Mouse (Mus musculus): ENCODE measurements around the gene Gjb6. TPM values are rescaled to one million over a fixed set of nuclear protein-coding genes. Genes with fewer than 3 reads are reported as not detected.

The Gjb6 gene
- polyA plus RNA-seq (2015; fragmentation: Nextera tagmentation; extraction: Ambion mirVana) = 0.10 and 1.3 TPM in 2 replicates

DNA sequence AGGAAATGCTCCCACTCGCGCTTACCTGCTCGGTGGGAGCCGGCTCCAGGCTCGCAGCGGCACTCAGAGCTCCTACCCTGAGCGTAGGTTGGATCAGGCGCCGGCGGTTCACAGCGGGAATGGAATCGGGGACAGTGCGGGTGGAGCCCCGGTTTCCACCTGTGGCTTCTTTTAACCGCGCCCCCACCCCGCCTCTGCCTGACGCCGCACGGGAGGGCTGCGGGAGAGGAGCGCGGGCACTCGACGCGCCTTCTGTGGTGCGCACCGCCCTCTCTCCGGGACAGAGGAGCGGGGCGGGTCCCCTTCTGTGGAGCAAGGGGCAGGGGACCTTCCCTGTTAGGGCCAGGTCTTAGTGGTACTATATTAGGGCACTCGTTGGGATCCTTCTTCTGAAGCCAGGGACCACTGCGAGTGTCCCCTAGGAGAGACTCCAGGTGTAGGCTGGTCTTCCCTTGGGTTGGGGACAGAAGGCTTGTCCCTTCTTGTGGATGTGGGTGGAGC, at the start of gene Gjb6:
Gene Gjb6, minus strand, starts transcription at position 451 of the 501 bp plus-strand sequence.
- peaks cover 10% of the 10 kb centered on the region; the same call in 1 of the 2 replicates for H3K4me1 ChIP-seq
- ATAC-seq (ENCODE audit: borderline replicate concordance, extremely low read depth, low FRiP score, low TSS enrichment) = peak; percentile 27; the same call in 1 of the 2 replicates
- H3K9me3 ChIP-seq = no peaks in the 10 kb centered on the region
- H3K27me3 ChIP-seq = peaks cover 49% of the 10 kb centered on the region
- no peaks in the 10 kb centered on the region for H3K36me3 ChIP-seq
- 2% methylated on average over 33 of the region's 33 CpGs for WGBS
- no peak within 1 kb of the TSS for H3K9ac ChIP-seq
- H3K4me3 ChIP-seq = peak within 1 kb of the TSS; percentile 31
- no peak within 1 kb of the TSS for H3K27ac ChIP-seq
- H3K4me2 ChIP-seq = peak within 1 kb of the TSS; percentile 58

DNA sequence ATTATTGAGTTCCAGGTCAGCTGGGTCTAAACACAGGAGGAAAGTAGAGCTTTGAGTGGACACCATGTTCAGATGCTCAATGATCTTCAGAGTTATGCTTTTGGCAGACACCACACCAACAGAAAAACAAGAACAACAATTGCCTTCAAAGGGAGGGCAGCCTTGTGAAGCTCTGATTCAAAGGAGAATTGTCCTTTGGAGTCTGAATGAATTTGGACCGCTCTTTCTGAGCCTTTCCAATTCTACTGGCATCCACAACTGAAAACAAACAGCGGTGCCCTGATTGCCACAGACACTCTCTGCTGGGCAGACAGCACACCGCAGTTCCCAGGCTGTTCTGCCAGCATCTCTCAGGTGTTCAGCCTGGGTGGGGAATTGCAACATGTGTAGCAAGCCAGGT, 32.1 kb upstream of the Gjb6 start:
- no peak overlapping the region for H3K4me3 ChIP-seq
- no peaks in the 10 kb centered on the region for H3K9me3 ChIP-seq
- no peaks in the 10 kb centered on the region for H3K36me3 ChIP-seq
- no peak overlapping the region for H3K27ac ChIP-seq
- no peak for ATAC-seq (ENCODE audit: borderline replicate concordance, extremely low read depth, low FRiP score, low TSS enrichment)
- 86% methylated on average over 3 of the region's 3 CpGs for WGBS
- H3K4me1 ChIP-seq = no peaks in the 10 kb centered on the region
- H3K4me2 ChIP-seq = no peak overlapping the region
- no peak overlapping the region for H3K9ac ChIP-seq
- no peaks in the 10 kb centered on the region for H3K27me3 ChIP-seq

DNA sequence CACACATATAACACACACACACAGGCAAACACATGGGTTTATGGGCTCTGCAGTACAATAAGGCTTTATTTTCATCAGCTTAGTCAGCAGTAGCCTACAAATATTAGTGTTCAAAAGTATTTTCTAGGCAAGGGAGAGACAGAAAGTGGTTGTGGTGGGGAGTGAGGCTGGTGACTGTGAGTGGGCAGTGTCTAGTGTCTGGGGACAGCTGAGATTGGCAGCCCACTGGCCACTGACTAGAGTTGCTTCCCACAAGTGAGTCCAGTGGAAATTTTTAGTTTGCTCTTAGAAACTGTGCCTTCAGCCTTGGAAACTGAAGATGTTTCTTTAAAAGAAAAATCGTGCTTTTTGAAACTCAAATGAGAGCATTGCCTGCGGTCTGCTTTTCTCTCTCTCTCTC, 28.4 kb upstream of the Gjb6 start:
- H3K27me3 ChIP-seq = no peaks in the 10 kb centered on the region
- ATAC-seq (ENCODE audit: borderline replicate concordance, extremely low read depth, low FRiP score, low TSS enrichment) = no peak
- H3K4me3 ChIP-seq = no peak overlapping the region
- H3K4me2 ChIP-seq = no peak overlapping the region
- H3K36me3 ChIP-seq = no peaks in the 10 kb centered on the region
- H3K9ac ChIP-seq = no peak overlapping the region
- no peak overlapping the region for H3K27ac ChIP-seq
- no peaks in the 10 kb centered on the region for H3K9me3 ChIP-seq
- 14% methylated on average over 2 of the region's 2 CpGs for WGBS
- H3K4me1 ChIP-seq = no peaks in the 10 kb centered on the region

DNA sequence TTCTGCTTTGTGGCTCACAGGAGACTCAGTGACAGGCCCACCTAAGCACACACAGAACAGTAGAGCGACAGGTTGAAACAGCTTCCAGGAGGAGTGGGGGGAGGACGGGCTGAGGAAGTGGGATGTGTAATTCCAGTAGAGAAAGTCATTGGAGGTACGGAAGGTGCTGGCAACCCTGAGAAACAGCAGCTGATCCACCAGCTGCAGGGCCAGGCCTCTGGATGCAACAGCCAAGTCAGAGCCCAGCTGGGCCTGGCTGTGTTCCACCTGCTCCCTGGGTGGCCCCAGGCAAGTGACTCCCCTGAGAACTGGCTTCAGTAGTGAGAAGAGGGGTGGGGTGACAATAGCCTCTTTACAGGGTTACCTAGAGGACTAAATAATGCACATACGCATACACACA, 27.8 kb upstream of the Gjb6 start:
- H3K27ac ChIP-seq = no peak overlapping the region
- WGBS = 62% methylated on average over 4 of the region's 4 CpGs
- no peak for ATAC-seq (ENCODE audit: borderline replicate concordance, extremely low read depth, low FRiP score, low TSS enrichment)

DNA sequence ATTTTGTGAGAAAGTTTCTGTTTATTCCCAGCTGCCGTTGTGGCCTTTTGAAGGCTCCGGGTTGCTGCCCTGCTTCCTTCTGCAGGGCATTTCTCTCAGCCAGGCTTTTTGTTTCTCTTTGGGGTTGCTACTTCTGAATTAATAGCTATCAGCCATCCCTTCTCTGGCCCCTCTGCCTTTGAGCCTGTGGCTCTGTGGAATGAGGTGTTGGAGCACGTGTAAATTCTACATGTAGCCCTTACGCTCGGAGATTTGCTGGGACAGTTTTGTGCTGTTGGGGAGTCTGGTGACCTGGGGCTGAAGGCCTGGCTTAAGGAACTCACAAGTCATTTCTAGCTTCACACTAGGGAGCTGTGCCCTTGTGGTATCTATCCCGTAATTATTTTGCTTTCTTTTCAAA, 21.5 kb upstream of the Gjb6 start:
- Histone ChIP-seq H3K9me3 (no peaks in the 10 kb centered on the region), H3K36me3 (no peaks in the 10 kb centered on the region), H3K4me2 (no peak overlapping the region), H3K4me3 (no peak overlapping the region), H3K27ac (no peak overlapping the region), H3K4me1 (no peaks in the 10 kb centered on the region), H3K27me3 (no peaks in the 10 kb centered on the region), H3K9ac (no peak overlapping the region)
- no peak for ATAC-seq (ENCODE audit: borderline replicate concordance, extremely low read depth, low FRiP score, low TSS enrichment)
- WGBS = 30% methylated on average over 6 of the region's 6 CpGs

More for the DNA sequence above, 27.8 kb upstream of the Gjb6 start:
- no peaks in the 10 kb centered on the region for H3K9me3 ChIP-seq
- no peak overlapping the region for H3K4me2 ChIP-seq
- no peaks in the 10 kb centered on the region for H3K27me3 ChIP-seq
- H3K4me1 ChIP-seq = no peaks in the 10 kb centered on the region
- no peak overlapping the region for H3K4me3 ChIP-seq
- H3K9ac ChIP-seq = no peak overlapping the region
- no peaks in the 10 kb centered on the region for H3K36me3 ChIP-seq

DNA sequence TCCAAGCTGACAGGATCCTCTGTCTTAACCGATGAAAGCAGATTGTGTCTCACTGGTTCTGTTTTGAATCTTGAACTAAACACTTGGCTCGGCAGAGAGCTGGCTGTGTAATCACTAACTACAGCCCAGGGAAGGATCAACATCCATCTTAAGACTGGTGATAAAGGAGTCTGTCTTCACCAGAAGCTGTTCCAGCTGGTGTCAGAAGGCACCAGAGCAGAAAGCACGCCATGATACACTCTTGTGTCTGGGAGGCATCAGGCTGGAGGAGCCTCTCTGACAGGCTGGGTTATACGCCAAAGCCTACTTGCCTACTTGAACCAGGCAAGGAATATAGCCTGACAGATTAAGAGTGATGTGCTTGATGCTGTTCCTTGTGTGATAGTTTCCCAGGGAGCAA, 12.3 kb upstream of the Gjb6 start:
- no peak for ATAC-seq (ENCODE audit: borderline replicate concordance, extremely low read depth, low FRiP score, low TSS enrichment)
- Histone ChIP-seq H3K4me2 (no peak overlapping the region), H3K9ac (no peak overlapping the region), H3K4me1 (no peaks in the 10 kb centered on the region), H3K9me3 (no peaks in the 10 kb centered on the region), H3K27ac (no peak overlapping the region), H3K36me3 (no peaks in the 10 kb centered on the region), H3K4me3 (no peak overlapping the region), H3K27me3 (0 out of 2 replicates have a peak, but pooled peaks cover 2% of the 10 kb centered on the region)
- WGBS = 18% methylated on average over 4 of the region's 4 CpGs

DNA sequence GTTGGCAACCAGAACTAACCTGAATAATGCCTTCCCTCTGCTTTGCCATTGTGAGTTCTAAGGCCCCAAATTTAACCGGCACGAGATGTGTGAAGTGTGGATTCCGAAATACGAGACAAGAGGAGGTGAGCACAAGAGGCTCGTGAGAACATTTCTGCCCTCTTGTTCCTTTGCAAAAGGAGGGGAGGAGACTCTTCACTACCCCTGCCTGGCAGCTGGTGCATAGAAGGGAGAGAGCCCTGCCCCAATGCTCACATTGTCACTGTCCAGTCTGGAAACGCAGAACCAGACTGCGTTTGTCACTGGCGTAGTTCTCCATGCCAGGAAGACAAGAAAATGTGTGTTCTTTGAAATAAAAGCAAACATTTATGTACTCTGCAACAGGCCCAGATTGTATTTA, 1.9 kb upstream of the Gjb6 start:
- no peaks in the 10 kb centered on the region for H3K36me3 ChIP-seq
- H3K4me2 ChIP-seq = no peak overlapping the region
- ATAC-seq (ENCODE audit: borderline replicate concordance, extremely low read depth, low FRiP score, low TSS enrichment) = no peak
- H3K4me3 ChIP-seq = no peak overlapping the region
- peaks cover 10% of the 10 kb centered on the region; the same call in 1 of the 2 replicates for H3K4me1 ChIP-seq
- peaks cover 51% of the 10 kb centered on the region for H3K27me3 ChIP-seq
- no peak overlapping the region for H3K27ac ChIP-seq
- H3K9me3 ChIP-seq = no peaks in the 10 kb centered on the region
- H3K9ac ChIP-seq = no peak overlapping the region
- WGBS = 55% methylated on average over 8 of the region's 8 CpGs

DNA sequence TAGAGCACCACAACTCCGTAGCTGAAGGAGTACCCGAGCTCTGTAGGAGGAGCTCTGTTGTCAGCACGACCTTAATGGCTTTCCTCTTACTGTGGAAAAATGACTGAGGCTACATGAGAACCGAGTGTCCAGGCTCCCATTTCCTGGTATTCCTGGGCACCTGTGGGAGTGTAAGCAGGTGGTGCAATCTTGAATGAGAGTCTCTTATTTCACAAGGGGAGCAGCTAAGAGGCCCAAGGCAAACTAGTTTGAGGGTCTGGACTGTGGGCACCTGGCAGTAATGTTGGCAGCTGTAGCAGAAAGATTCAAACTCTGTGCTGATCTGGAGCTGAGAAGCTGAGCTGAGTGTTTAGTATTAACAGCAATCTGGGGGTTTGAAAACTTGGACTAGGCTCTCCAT, 6.0 kb downstream of the Gjb6 start:
- Histone ChIP-seq H3K4me2 (no peak overlapping the region), H3K36me3 (no peaks in the 10 kb centered on the region), H3K4me3 (no peak overlapping the region), H3K27ac (no peak overlapping the region), H3K27me3 (peaks cover 18% of the 10 kb centered on the region), H3K9ac (no peak overlapping the region), H3K4me1 (no peaks in the 10 kb centered on the region), H3K9me3 (no peaks in the 10 kb centered on the region)
- 47% methylated on average over 4 of the region's 4 CpGs for WGBS
- no peak for ATAC-seq (ENCODE audit: borderline replicate concordance, extremely low read depth, low FRiP score, low TSS enrichment)

DNA sequence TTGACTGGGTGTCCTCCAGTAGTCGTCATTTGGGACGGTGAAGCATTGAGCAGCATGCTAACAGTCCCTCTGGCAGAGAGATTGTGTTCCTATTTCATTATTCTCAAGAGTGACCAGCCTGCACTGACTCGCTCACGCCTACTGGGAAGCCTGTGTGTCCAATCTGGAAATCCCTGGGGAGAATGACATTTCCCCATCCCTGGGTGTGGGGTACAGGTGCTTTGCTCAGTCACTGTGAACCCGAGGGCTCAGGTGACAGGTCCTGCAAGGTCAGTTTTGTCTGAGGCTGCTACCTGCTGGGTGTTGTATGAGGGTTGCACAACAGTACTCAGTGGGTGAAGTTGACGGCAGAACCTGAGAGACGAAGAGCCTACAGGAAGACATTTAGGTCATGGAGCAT, 11.1 kb downstream of the Gjb6 start:
- no peak for ATAC-seq (ENCODE audit: borderline replicate concordance, extremely low read depth, low FRiP score, low TSS enrichment)
- Histone ChIP-seq H3K9me3 (no peaks in the 10 kb centered on the region), H3K27me3 (no peaks in the 10 kb centered on the region), H3K27ac (no peak overlapping the region), H3K4me1 (no peaks in the 10 kb centered on the region), H3K4me2 (no peak overlapping the region), H3K4me3 (no peak overlapping the region), H3K9ac (no peak overlapping the region), H3K36me3 (no peaks in the 10 kb centered on the region)
- WGBS = 79% methylated on average over 7 of the region's 7 CpGs

DNA sequence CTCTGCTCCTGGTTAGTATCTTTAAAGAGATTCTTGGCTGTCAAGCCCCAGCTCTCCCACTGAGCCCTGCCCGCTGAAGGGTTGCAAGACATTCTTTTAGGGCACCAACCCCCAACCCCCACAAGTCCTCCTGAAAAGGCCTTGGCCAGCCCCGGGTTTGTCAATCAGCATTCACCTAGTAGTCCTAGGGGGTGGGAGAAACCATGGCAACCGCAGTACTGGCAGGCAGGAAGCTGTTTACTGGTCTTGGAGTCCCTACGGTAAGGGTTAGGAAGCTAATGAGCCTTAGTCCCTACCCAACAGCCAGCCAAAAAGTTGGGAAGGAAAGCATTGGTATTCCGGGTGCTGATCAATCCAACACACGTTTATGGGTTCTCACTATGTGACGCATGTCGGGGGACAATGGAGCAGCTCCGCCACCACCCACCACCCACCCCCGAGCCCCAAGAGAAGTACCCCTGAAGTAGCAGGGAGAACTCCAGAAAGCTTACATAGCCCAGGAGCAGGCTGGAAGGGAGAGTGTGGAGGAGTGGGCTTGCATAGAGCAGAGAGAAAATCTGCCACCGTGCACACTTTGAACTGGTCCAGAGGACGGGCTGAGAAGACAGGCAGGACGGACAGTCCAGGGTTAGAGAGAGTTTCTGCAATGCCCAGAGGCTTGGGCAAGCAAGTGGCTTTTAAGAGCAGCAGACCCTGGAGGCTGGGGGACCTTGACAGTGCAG, 17.4 kb downstream of the Gjb6 start, which contains the start of gene Gm4491:
Gene Gm4491, minus strand, starts transcription at position 61 of the 722 bp plus-strand sequence.
- Histone ChIP-seq H3K4me3 (no peak within 1 kb of the TSS), H3K9ac (no peak within 1 kb of the TSS), H3K27me3 (peaks cover 22% of the 10 kb centered on the region), H3K4me2 (no peak within 1 kb of the TSS), H3K9me3 (no peaks in the 10 kb centered on the region), H3K36me3 (no peaks in the 10 kb centered on the region), H3K27ac (no peak within 1 kb of the TSS), H3K4me1 (no peaks in the 10 kb centered on the region)
- no peak for ATAC-seq (ENCODE audit: borderline replicate concordance, extremely low read depth, low FRiP score, low TSS enrichment)
- WGBS = 32% methylated on average over 13 of the region's 13 CpGs

DNA sequence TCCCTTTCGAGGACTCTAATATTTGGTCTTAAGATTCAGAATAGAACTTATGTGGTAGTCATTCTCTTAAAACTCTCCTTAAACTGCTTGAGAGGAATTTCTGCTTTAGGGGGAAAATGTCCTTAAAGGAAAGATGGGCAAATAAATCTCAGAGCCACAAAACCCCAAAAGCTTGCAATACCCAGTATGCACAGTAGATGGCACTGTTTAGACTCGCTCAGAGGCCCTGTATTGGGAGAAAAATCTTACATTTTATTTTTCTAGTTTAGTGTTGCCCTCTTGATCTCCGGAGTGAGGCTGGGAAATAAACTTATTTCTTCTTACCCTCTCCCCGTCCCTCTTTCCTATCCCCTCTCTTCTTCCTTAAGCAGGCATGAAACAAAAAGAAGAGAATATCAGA, 24.2 kb downstream of the Gjb6 start:
- Histone ChIP-seq H3K9me3 (no peaks in the 10 kb centered on the region), H3K4me3 (no peak overlapping the region), H3K4me2 (no peak overlapping the region), H3K27me3 (peaks cover 62% of the 10 kb centered on the region), H3K4me1 (peaks cover 11% of the 10 kb centered on the region; the same call in 1 of the 2 replicates), H3K36me3 (no peaks in the 10 kb centered on the region), H3K9ac (no peak overlapping the region), H3K27ac (no peak overlapping the region)
- ATAC-seq (ENCODE audit: borderline replicate concordance, extremely low read depth, low FRiP score, low TSS enrichment) = no peak
- 7% methylated on average over 4 of the region's 4 CpGs for WGBS

DNA sequence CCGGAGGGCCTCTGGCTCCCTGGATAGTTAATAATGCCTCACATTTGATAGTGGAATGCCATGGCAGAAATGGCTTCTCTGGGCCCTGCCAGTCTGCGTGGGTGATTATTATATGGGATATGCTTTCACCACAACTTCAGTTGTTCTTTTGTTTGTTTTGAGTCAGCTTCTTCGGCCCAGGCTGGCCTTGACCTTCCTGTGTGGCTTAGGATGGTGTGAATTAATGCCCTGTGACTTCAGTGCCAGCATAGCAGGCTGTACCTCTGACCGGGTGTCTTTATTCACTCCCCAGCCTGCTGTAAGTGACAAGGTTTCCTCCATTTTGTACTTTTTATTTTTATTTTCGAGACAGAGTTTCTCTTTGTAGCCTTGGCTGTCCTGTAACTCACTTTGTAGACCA, 25.5 kb downstream of the Gjb6 start:
- peaks cover 12% of the 10 kb centered on the region; the same call in 1 of the 2 replicates for H3K4me1 ChIP-seq
- H3K4me3 ChIP-seq = no peak overlapping the region
- no peaks in the 10 kb centered on the region for H3K36me3 ChIP-seq
- H3K27ac ChIP-seq = no peak overlapping the region
- no peaks in the 10 kb centered on the region for H3K9me3 ChIP-seq
- 48% methylated on average over 5 of the region's 5 CpGs for WGBS
- peaks cover 69% of the 10 kb centered on the region for H3K27me3 ChIP-seq
- H3K9ac ChIP-seq = no peak overlapping the region
- no peak for ATAC-seq (ENCODE audit: borderline replicate concordance, extremely low read depth, low FRiP score, low TSS enrichment)
- no peak overlapping the region for H3K4me2 ChIP-seq
